Mouse (Mus musculus): ENCODE data around the gene Ccdc27. TPM values are rescaled to one million over a fixed set of nuclear protein-coding genes. Genes with fewer than 3 reads are reported as not detected.

Ccdc27 gene
- polyA plus RNA-seq, 1 experiment from 2014 or later: not detected

Other genes with a start within 250 kb of the Ccdc27 start
- gene A430005L14Rik, start 85.4 kb downstream of the Ccdc27 start, polyA plus RNA-seq (2014; fragmentation: Nextera tagmentation; extraction: Ambion mirVana): 68.8 and 70.8 TPM in 2 replicates
- 7.3 and 10.1 TPM in 2 replicates for gene Dffb, start 67.6 kb downstream of the Ccdc27 start, polyA plus RNA-seq (2014; fragmentation: Nextera tagmentation; extraction: Ambion mirVana)
- 14.2 and 15.2 TPM in 2 replicates for gene Cep104, start 67.5 kb downstream of the Ccdc27 start, polyA plus RNA-seq (2014; fragmentation: Nextera tagmentation; extraction: Ambion mirVana)
- 11.6 and 11.9 TPM in 2 replicates for gene Lrrc47, start 30.9 kb downstream of the Ccdc27 start, polyA plus RNA-seq (2014; fragmentation: Nextera tagmentation; extraction: Ambion mirVana)
- 34.3 TPM in 2 replicates for gene Smim1, start 16.4 kb downstream of the Ccdc27 start, polyA plus RNA-seq (2014; fragmentation: Nextera tagmentation; extraction: Ambion mirVana)
- gene Trp73, start 97.5 kb upstream of the Ccdc27 start, polyA plus RNA-seq (2014; fragmentation: Nextera tagmentation; extraction: Ambion mirVana): 3.5 and 3.8 TPM in 2 replicates
- gene Wrap73, start 99.7 kb upstream of the Ccdc27 start, polyA plus RNA-seq (2014; fragmentation: Nextera tagmentation; extraction: Ambion mirVana): 36.8 and 43.2 TPM in 2 replicates
- 148 and 155 TPM in 2 replicates for gene Tprgl, start 118.0 kb upstream of the Ccdc27 start, polyA plus RNA-seq (2014; fragmentation: Nextera tagmentation; extraction: Ambion mirVana)
- 91.2 and 97.2 TPM in 2 replicates for gene Megf6, start 128.1 kb upstream of the Ccdc27 start, polyA plus RNA-seq (2014; fragmentation: Nextera tagmentation; extraction: Ambion mirVana)

Measured in embryonic facial prominence, embryonic 14.5 days (tissue).